Mouse (Mus musculus) intestine, postnatal 0 days (tissue): ENCODE data around the gene P4hb. TPM values are rescaled to one million over a fixed set of nuclear protein-coding genes. Genes with fewer than 3 reads are reported as not detected.

Experiments used
- ATAC-seq: fragments of 200-750 bp; cut with Nextera tagmentation; 2 replicates; pipeline ENCODE4 v1.8.0; 2017; ENCODE audit warnings: mild to moderate bottlenecking, moderate TSS enrichment, moderate library complexity
- H3K27ac ChIP-seq: fragments of 300-500 bp; sonication (generic); 2 replicates; pipeline ENCODE4 v1.5.1; 2014; ENCODE audit warnings: mild to moderate bottlenecking, low read depth, low read length, moderate library complexity
- H3K27me3 ChIP-seq: fragments of 300-500 bp; sonication (generic); replicated peaks from 2 replicates; pipeline ENCODE4 v1.6.1; 2014; ENCODE audit warnings: low read length, mixed read lengths; ENCODE audit not compliant: control insufficient read depth, insufficient read depth
- H3K36me3 ChIP-seq: fragments of 300-500 bp; sonication (generic); 2 replicates; pipeline ENCODE4 v1.6.1; 2014; ENCODE audit warnings: mild to moderate bottlenecking, moderate library complexity; ENCODE audit not compliant: control insufficient read depth, insufficient read depth
- H3K4me1 ChIP-seq: fragments of 300-500 bp; sonication (generic); replicated peaks from 2 replicates; pipeline ENCODE4 v1.6.1; 2014; ENCODE audit warnings: antibody characterized with exemption, low read length, mixed read lengths; ENCODE audit not compliant: control insufficient read depth, insufficient read depth
- H3K4me2 ChIP-seq: fragments of 300-500 bp; sonication (generic); replicated peaks from 2 replicates; pipeline ENCODE4 v1.6.1; 2014; ENCODE audit warnings: low read depth, mild to moderate bottlenecking, moderate library complexity
- H3K4me3 ChIP-seq: fragments of 300-500 bp; sonication (generic); 2 replicates; pipeline ENCODE4 v1.5.1; 2014; ENCODE audit warnings: low read depth, low read length
- H3K9ac ChIP-seq: fragments of 300-500 bp; sonication (generic); 2 replicates; pipeline ENCODE4 v1.6.1; 2014; ENCODE audit warnings: mild to moderate bottlenecking, low read depth, low read length
- H3K9me3 ChIP-seq: fragments of 300-500 bp; sonication (generic); 2 replicates; pipeline ENCODE4 v1.6.1; 2016; ENCODE audit warnings: mixed run types; ENCODE audit not compliant: control insufficient read depth
- CTCF ChIP-seq: sonication (generic); IDR thresholded peaks from 2 replicates; pipeline ENCODE4 v1.5.1; 2016; ENCODE audit warnings: low read depth, mild to moderate bottlenecking, control low read depth, antibody characterized with exemption, moderate library complexity
- WGBS: fragments of 180-500 bp; shearing (Covaris S2); extraction: QIAGEN DNeasy Blood & Tissue Kit; methylation state at CpG from one replicate; pipeline ENCODE4 v1.1.7; 2014; 5-methylcytosine and 5-hydroxymethylcytosine counted together
- polyA plus RNA-seq: library from polyadenylated mRNA; unstranded; fragments of >200 nt; fragmentation: Nextera tagmentation; extraction: Ambion mirVana; gene quantifications from 2 replicates; pipeline ENCODE4 v1.2.1, GENCODE M21; 2015

The P4hb gene
- polyA plus RNA-seq, 1 experiment from 2014 or later: 2,539 TPM

DNA sequence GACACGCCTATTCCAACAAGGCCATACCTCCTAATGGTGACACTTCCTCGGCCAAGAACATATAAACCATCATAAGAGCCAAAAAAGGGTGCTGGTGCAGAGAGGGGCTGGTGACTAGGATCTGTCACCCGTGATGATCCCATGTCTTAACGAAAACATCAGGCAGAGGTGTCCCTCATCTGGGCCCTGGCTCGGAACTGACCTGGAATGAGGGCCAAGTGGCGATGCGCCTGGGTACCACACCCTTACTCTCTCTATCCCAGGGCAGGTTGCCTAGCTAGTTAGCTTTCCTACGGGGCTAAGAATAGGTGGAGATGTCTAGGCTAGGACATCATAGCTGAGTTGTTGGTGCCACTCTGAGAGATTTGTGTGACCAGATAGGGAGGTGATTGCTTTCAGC is 39.0 kb downstream of the P4hb start:
- Histone ChIP-seq H3K4me2 (no peak overlapping the region), H3K27me3 (peaks cover 43% of the 10 kb centered on the region), H3K4me1 (peaks cover 8% of the 10 kb centered on the region; the same call in 1 of the 2 replicates), H3K9ac (no peak overlapping the region), H3K36me3 (no peaks in the 10 kb centered on the region), H3K4me3 (no peak overlapping the region), H3K27ac (no peak overlapping the region), H3K9me3 (no peaks in the 10 kb centered on the region)
- no peak for ATAC-seq
- WGBS: 84% methylated on average over 8 of the region's 8 CpGs
- no peak for TF ChIP-seq CTCF

DNA sequence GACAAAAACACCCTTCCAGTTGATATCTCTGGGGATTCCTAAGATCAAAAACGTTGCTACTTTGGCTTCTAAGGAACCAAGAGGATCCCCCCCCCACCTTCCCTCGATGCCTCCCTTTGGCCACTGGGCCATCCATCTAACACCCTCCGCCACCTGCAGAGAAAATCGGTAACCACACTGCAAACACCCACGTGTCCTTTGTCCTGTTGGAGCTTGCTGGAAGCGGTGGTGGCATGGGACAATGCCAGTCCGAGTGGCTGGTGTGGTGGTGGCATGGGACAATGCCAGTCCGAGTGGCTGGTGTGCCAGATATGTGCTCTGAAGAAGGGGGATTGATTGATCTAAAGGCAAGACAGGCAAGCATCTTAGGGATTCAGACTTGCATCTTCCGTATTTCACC is 41.4 kb downstream of the P4hb start:
- Histone ChIP-seq H3K36me3 (no peaks in the 10 kb centered on the region), H3K27ac (no peak overlapping the region), H3K4me3 (no peak overlapping the region), H3K4me1 (peaks cover 5% of the 10 kb centered on the region; the same call in 1 of the 2 replicates), H3K4me2 (no peak overlapping the region), H3K9me3 (no peaks in the 10 kb centered on the region), H3K9ac (no peak overlapping the region), H3K27me3 (peaks cover 50% of the 10 kb centered on the region)
- ATAC-seq: no peak
- no peak for TF ChIP-seq CTCF
- WGBS: 28% methylated on average over 9 of the region's 9 CpGs

DNA sequence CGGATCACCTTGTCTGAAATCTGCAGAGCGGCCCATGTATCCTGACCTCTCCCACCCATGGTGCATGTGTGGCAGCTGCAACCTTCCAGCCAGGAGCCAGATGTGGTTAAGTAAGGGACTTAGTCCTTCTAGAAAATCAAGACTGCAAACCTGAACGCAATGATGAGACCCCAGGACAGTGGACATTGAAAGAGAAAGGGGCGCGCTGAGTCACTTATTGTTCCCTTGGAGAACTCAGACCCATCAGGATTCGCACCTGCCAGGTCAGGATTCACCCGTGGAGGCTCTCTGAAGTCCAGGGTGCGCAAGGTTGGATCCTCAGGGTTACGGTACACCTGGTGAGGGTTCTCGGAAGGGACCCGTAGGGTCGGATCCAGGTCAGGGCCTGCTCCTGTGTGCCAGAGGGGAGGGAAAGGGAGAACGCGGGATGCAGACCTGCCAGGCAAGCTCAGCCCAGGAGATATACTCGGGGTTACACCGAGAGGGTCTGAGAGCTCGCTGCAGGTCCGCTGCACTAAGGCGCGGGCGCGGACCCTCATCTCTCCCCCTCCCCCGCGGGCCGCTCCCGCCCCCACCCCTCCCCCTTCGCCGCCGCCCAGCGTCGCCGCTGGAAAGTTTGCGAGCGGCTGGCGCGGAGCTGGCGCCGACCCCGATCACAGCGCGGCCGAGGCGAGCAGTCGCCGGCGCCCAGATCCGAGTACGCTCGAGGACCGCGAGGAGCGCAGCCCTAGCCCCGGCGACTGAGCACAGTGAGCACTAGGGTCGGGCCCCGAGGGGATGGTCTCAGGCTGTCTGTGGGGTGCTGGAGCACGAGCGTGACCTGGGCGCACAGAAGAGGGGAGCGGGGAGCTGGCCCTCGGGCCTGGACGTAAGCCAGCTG is 42.7 kb downstream of the P4hb start, which contains the start of gene Gcgr:
Gene Gcgr (plus strand): TSS at position 615 of the 880 bp plus-strand sequence.
- no peaks in the 10 kb centered on the region for H3K9me3 ChIP-seq
- H3K4me2 ChIP-seq: peak within 1 kb of the TSS; percentile 70
- TF ChIP-seq CTCF: no peak
- peaks cover 50% of the 10 kb centered on the region for H3K27me3 ChIP-seq
- peak within 1 kb of the TSS; percentile 48 for H3K9ac ChIP-seq
- ATAC-seq: no peak
- no peaks in the 10 kb centered on the region for H3K36me3 ChIP-seq
- peak within 1 kb of the TSS; percentile 42 for H3K4me3 ChIP-seq
- H3K27ac ChIP-seq: no peak within 1 kb of the TSS
- 12% methylated on average over 52 of the region's 62 CpGs for WGBS
- peaks cover 5% of the 10 kb centered on the region; the same call in 1 of the 2 replicates for H3K4me1 ChIP-seq

DNA sequence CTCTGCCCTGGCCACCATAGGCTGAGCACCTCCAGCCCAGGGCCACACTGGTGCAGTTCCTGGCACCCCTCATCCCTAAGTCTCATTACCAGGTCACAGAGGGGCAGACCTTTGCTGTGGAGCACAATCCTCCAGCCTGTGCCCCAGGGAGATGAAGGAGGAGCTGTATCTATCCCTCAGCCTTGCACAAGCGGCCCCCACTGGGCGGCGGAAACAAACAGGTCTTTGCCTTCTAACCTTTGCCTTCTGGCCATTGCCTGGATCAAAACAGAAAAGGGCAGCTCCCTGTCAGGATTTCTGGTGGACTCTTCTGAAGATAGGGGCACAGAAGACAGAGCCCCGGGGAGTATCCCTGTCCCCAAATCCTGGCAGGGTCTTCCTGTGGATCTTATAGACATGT is 44.1 kb downstream of the P4hb start:
- Histone ChIP-seq H3K27me3 (peaks cover 45% of the 10 kb centered on the region), H3K9me3 (no peaks in the 10 kb centered on the region), H3K36me3 (no peaks in the 10 kb centered on the region), H3K4me1 (peaks cover 5% of the 10 kb centered on the region; the same call in 1 of the 2 replicates), H3K9ac (no peak overlapping the region; the same call in 1 of the 2 replicates), H3K4me2 (no peak overlapping the region), H3K27ac (no peak overlapping the region), H3K4me3 (no peak overlapping the region)
- ATAC-seq: no peak
- WGBS: 65% methylated on average over 4 of the region's 4 CpGs
- TF ChIP-seq CTCF: no peak

DNA sequence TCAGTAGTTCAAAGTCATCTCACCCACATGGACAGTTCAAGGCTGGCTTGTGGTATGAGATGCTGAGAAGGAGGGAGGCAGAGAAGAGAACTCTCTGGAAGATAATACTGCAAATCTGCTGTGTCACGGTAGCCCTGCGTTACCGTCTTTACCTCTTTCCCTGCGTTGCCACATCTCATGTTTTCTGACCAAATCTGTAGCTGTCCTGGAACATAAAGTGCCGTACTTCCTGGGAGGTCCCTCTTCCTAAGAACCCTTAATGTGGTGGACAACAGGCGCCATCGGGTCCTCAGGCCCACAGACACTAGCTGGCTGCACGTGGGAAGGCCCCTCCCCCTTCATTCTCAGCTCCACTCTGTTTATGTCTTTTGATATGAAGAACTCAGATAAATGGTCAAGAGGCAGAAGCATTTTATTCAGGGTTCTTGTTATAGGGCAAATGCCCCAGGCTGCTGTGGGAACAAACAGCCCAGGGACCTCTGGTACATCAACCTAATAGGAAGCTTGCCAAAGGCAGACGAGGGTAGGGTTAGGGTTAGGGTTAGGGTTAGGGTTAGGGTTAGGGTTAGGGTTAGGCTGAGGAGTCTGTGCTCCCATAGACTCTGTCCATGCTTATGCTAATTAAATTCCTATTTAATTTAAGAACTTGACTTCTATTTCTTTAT is 45.2 kb downstream of the P4hb start:
- ATAC-seq: no peak
- 72% methylated on average over 9 of the region's 9 CpGs for WGBS
- no peak overlapping the region for H3K4me2 ChIP-seq
- peaks cover 5% of the 10 kb centered on the region; the same call in 1 of the 2 replicates for H3K4me1 ChIP-seq
- no peaks in the 10 kb centered on the region for H3K9me3 ChIP-seq
- H3K27ac ChIP-seq: no peak overlapping the region
- no peak overlapping the region for H3K4me3 ChIP-seq
- H3K27me3 ChIP-seq: peaks cover 37% of the 10 kb centered on the region
- H3K36me3 ChIP-seq: no peaks in the 10 kb centered on the region
- no peak overlapping the region for H3K9ac ChIP-seq
- TF ChIP-seq CTCF: no peak

DNA sequence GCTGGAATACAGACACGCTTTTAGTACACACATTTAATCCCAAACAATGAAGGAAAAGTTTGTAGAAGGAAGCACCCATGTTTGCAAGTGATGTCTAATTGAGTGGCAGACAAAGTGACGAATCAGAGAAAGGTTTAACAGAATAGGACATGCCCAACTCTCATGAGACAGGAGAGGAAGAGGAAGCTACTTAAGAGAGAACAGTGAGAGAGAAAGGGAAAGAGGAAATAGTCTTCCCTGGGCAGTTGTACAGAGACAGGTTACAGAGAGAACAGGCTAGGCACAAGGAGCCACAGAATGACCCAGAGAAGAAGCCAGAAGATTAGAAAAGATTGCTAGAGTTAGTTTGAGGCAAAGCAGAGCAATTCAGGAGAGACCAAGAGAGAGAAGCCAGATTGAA is 47.1 kb downstream of the P4hb start:
- 84% methylated on average over 2 of the region's 2 CpGs for WGBS
- TF ChIP-seq CTCF: no peak
- H3K27me3 ChIP-seq: peaks cover 19% of the 10 kb centered on the region
- peaks cover 3% of the 10 kb centered on the region; the same call in 1 of the 2 replicates for H3K4me1 ChIP-seq
- H3K36me3 ChIP-seq: no peaks in the 10 kb centered on the region
- no peak overlapping the region for H3K27ac ChIP-seq
- H3K4me3 ChIP-seq: no peak overlapping the region
- H3K9me3 ChIP-seq: no peaks in the 10 kb centered on the region
- H3K9ac ChIP-seq: no peak overlapping the region
- H3K4me2 ChIP-seq: no peak overlapping the region
- no peak for ATAC-seq
